In genomic region chr8:116633470-116634150, GRCm38 (mm10) we compare ENCODE assay signal across 18 mouse cellular contexts.
A peak's percentile ranks its signal among the peaks of the same experiment; 100 is the strongest.
DNase-seq lines count a peak whose midpoint lies in the region; ATAC-seq and TF ChIP-seq lines count a peak whose summit lies in the region.
"Had no signal": no experiment of that assay in that cellular context is flagged by ENCODE, and none has a peak within 500 bp of the region (broad histone marks: within the 10 kb centered on the region; RNA-seq: fewer than 3 reads in every experiment).

No protein-coding gene starts in this region.

- H3K9ac ChIP-seq in liver, embryonic 16.5 days (ENCODE audit: low read depth, low read length) = no peak overlapping the region
- H3K9ac ChIP-seq: embryonic facial prominence, embryonic 13.5 days; forebrain, embryonic 12.5 days; heart, embryonic 15.5 days; hindbrain, embryonic 14.5 days; liver, embryonic 14.5 days had no signal

- H3K4me2 ChIP-seq in liver, embryonic 16.5 days (ENCODE audit: low read depth, low read length) = no peak overlapping the region
- H3K4me2 ChIP-seq: embryonic facial prominence, embryonic 13.5 days; forebrain, embryonic 12.5 days; heart, embryonic 15.5 days; hindbrain, embryonic 14.5 days had no signal

- 0 out of 2 replicates have a peak, but pooled peaks have one; percentile 13 for ATAC-seq in liver, embryonic 16.5 days (ENCODE audit: low read depth)
- ATAC-seq in granulocyte monocyte progenitor cell, adult 5-6 weeks (replicated peaks; ENCODE audit: poor library complexity, severe bottlenecking) = peak; percentile 50

- no peak for TF ChIP-seq CTCF in gastrocnemius, adult 2 months (IDR thresholded peaks at IDR 0.05)

- intact Hi-C loops in gastrocnemius, adult 2 months (cut with DNase I) = no loop called here
- intact Hi-C loops in heart, postnatal 36 days (cut with DNase I) = no loop called here

- no peaks in the 10 kb centered on the region for H3K36me3 ChIP-seq in liver, embryonic 16.5 days (ENCODE audit: control insufficient read depth, insufficient read depth)
- H3K36me3 ChIP-seq: embryonic facial prominence, embryonic 13.5 days; forebrain, embryonic 12.5 days; heart, embryonic 15.5 days had no signal

- H3K27me3 ChIP-seq in liver, embryonic 16.5 days (ENCODE audit: control insufficient read depth, insufficient read depth, low read depth, low read length) = no peaks in the 10 kb centered on the region
- H3K27me3 ChIP-seq: embryonic facial prominence, embryonic 13.5 days; forebrain, embryonic 12.5 days; heart, embryonic 15.5 days; megakaryocyte, embryonic 14.5 days had no signal

- no peak overlapping the region for H3K4me3 ChIP-seq in liver, embryonic 16.5 days (ENCODE audit: low read depth, low read length)
- no peak overlapping the region for H3K4me3 ChIP-seq in gastrocnemius, adult 2 months
- H3K4me3 ChIP-seq: embryonic facial prominence, embryonic 13.5 days; forebrain, embryonic 12.5 days; heart, embryonic 15.5 days; megakaryocyte, embryonic 14.5 days; myocyte had no signal

- H3K4me1 ChIP-seq in liver, embryonic 16.5 days (ENCODE audit: control insufficient read depth, low read depth, low read length) = no peaks in the 10 kb centered on the region
- H3K4me1 ChIP-seq: embryonic facial prominence, embryonic 13.5 days; forebrain, embryonic 12.5 days; heart, embryonic 15.5 days; megakaryocyte, embryonic 14.5 days had no signal

- WGBS in liver, embryonic 16.5 days (ENCODE audit: insufficient replicate concordance) = 47% methylated on average over 10 of the region's 10 CpGs

- H3K9me3 ChIP-seq in liver, embryonic 16.5 days (replicated peaks; ENCODE audit: control insufficient read depth, low read length) = no peaks in the 10 kb centered on the region
- H3K9me3 ChIP-seq: embryonic facial prominence, embryonic 13.5 days; forebrain, embryonic 12.5 days; heart, embryonic 15.5 days had no signal

- no peak overlapping the region for H3K27ac ChIP-seq in liver, embryonic 16.5 days (ENCODE audit: low read length)
- H3K27ac ChIP-seq in gastrocnemius, adult 2 months = no peak overlapping the region
- H3K27ac ChIP-seq: embryonic facial prominence, embryonic 13.5 days; forebrain, embryonic 12.5 days; heart, embryonic 15.5 days; hindbrain, embryonic 14.5 days; liver, embryonic 14.5 days had no signal

- DNase-seq in liver = no peak
- peak; percentile 75 for DNase-seq in cerebellum, adult 11-12 months
- peak; percentile 87 to 88 for DNase-seq in spleen, postnatal 36 days (ENCODE audit: low spot score in 2 of 2)
- DNase-seq in gastrocnemius, adult 2 months = no peak
- DNase-seq in frontal cortex, postnatal 14 days (ENCODE audit: low spot score in 2 of 2) = no peak
- no peak for DNase-seq in heart, postnatal 36 days
- DNase-seq: adrenal gland, adult 2 months; gastrocnemius, postnatal 36 days; kidney, adult 8-10 months had no signal

Comparison
In these comparisons a context has a peak if more than half of its experiments do, and no peak if none do; other contexts are left out.
1. DNase-seq: peak in cerebellum, adult 11-12 months (single experiment) and spleen, postnatal 36 days (2 of 2); none in liver (single experiment), gastrocnemius, adult 2 months (single experiment), frontal cortex, postnatal 14 days (0 of 2) and heart, postnatal 36 days (0 of 2).